Mouse (Mus musculus) gonadal fat pad, adult 2 months (tissue): ENCODE results near the gene Gtf2f2. TPM values are rescaled to one million over a fixed set of nuclear protein-coding genes. Genes with fewer than 3 reads are reported as not detected.

ENCODE experiments used
- DNase-seq: peaks from one replicate; pipeline ENCODE4 v3.0.0-alpha.2; 2012; ENCODE audit warnings: low read depth
- polyA plus RNA-seq: library from polyadenylated mRNA; depleted of rRNA; stranded (reverse); fragments of >200 nt; gene quantifications from 2 replicates; pipeline ENCODE4 v1.2.3, GENCODE M21; 2012; rRNA removed

Gtf2f2 gene
- polyA plus RNA-seq, 1 experiment, result 3.1 TPM

DNA sequence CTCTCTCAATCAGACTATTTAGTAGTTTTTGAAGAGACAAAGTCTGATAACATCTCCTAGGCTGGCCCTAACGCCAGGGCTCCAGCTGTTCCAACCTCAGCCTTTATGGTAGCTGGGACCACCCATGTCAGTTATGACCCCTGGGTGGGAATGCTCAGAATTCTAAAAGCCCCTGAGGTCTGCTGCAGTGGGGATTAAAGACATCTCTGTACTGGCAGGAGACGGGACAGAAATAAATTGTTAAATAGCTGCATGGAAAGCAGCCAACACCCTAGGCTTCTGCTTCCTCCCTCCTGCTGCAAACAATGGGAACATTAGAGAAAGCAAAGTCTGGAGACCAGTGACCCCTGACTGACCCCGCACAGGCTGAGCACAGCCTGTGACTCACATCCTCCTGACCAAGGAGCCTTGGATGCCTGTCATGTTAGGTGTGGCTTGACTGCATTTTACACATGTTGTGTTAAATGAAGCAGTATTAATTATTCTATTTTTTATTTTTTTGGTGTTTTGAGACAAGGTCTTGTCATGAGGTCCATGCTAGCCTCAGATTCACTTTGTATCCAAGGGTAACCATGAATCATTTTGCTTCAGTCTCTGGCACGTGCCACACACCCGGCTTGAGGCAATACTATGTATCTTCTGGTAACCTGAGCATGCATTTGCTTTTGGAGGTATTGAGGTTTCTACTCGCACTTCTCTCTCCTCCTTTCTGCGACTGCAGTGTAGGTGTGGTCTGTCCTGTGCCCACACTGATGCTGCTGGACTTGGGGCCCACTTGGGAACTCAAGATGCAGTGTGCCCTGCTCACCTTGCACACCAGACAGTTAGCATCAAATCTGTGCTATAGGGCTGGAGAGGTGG lies 146.9 kb downstream of the Gtf2f2 start:
- DNase-seq, result no peak

DNA sequence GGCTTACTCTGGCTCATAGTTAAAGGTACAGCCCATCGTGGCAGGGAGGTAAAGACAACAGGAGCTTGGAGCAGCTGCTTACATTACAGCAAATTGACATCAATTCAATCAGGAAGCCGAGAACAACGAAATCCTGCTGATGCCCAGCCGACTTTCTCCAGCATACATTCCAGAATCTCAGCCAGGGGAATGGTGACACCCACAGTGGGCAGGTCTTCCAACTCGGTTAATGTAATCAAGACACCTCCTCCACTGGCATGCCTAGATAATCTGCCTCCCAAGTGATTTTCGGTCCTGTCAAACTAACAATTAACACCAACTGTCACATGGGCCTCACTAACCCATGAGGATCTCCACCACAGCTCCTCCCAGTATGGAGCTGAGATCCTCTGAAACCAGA lies 148.0 kb downstream of the Gtf2f2 start:
- DNase-seq, result no peak

DNA sequence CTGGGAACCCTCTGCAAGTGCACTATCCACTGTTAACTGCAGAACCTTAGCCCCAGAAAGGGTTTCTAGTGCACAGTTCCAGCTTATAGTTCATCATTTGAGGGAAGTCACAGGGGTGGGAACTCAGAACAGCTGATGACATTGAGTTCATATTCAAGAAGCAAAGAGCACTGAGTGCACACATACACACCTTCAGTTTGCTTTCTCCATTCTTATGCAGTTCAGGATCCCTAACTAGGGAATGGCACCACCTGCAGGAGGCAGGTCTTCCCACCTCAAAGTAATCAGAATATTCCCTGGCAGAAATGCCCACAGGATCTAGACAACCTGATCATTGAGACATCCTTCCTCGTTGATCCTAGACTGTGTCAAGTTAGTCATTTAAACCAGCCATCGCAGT lies 151.0 kb downstream of the Gtf2f2 start:
- DNase-seq, result no peak

DNA sequence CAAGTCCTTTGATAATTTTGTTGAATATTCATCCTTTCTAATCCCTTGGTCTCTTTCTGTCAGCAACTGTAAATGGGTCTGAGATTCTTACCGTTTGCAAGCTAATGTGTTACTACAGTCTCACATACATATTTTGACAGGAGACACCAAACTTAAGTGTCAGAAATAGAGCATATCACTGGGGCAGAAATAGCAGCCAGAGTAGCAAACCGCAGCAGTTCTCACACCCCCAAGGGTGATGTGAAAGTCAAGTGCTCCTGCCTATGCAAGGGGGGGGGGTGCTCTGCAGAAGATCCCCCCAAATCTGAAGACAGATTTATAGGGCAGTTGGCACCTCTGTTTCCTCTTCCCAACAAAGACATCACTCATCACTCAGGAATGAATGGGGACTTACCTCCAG lies 152.5 kb downstream of the Gtf2f2 start:
- no peak for DNase-seq

DNA sequence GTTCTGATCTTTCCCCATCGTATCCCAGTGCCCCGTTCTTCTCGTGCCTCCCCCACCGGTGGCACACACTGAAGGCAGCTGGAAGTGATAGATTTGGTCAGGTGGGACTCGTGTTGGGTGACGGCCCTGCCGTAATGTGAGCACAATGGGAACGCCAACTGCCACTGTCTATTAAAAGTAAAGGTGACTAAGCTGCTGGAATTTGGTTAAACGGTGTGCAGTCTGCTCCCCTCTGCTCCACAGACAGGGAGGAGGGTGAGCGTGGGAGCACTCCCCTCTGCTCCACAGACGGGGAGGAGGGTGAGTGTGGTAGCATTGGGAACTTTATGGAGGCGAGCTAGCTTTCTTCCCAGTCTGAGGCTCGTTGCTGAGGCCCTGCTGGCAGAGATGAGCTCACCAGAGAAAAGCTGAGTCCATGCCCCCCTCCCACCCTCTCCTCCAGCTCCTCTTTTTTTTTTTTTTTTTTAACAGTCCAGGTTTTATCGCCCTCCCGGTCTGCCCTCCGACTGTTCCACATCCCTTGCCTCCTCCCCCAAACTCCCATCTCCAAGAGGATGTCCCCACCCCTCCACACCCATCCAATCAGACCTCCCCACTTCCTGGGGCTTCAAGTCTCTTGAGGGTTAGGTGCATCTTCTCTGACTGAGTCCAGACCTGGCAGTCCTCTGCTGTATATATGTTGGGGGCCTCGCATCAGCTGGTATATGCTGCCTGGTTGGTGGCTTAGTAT lies 155.2 kb downstream of the Gtf2f2 start:
- no peak for DNase-seq

DNA sequence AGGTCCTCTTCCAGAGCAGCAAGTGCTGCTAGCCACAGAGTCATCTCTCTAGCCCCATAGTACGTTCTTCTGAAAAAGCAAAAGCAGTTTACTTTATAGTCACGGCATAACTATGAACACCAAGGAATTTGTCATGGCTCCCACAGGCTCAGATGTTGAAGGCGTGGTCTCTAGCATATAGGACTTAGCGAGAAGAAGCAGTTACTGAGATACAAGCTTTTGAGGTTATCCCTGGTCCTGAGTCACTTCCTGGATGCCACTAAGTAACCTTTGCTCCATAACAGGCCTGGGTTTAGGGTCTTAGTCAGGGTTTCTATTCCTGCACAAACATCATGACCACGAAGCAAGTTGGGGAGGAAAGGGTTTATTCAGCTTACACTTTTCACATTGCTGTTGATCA lies 158.6 kb downstream of the Gtf2f2 start:
- DNase-seq, result no peak

DNA sequence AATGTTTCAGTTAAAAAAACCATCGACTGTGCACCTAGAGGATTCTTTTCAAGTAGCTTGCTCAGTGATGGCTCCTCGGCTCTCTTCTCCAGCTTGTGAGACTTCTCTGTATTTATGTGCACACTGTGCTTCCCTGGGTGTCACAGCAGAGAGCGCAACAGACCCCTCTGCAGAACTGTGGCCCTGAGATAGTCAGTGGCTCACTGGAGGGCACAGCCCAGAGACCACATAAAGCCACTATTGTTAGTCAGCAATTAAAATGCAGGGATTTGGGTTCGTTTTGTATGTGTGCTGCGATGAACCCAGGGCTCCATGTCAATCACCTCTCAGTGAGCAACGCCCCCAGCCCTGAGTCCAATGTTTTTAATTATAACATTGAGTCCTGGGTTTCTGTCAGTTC lies 159.8 kb downstream of the Gtf2f2 start:
- no peak for DNase-seq

DNA sequence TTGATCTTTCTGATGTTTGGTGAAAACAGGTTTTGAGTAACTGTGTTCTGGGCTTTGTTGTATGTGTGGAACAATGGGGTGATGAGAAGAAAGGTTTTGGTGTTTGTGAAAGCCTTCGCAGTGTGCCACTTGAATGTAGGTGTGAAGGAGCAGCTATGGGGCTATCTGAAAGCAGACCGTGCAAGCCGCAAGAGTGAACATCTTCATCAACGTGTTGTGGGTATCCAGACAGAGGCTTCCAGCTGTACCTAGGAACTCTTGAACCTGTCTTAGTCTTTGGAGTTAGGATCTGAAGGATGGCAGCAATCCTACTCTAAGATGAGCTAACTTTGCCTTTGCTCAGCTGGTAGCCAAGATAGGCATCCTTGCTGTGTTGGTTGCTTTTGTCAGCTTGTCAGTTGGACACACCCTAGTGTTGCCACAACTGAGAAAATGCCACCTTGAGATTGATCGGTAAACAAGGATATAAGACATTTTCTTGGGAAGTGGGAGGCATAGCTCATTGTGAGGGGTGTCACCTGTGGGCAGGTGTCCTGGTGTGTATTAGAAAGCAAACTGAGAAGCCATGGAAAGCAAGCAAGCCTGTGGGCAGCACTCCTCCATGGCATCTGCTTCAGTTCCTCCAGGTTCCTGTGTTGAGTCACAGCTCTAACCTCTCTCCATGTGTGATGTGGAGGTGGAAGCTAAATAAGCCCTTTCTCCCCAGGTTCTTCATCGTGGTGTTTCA lies 160.7 kb downstream of the Gtf2f2 start:
- DNase-seq, result no peak

DNA sequence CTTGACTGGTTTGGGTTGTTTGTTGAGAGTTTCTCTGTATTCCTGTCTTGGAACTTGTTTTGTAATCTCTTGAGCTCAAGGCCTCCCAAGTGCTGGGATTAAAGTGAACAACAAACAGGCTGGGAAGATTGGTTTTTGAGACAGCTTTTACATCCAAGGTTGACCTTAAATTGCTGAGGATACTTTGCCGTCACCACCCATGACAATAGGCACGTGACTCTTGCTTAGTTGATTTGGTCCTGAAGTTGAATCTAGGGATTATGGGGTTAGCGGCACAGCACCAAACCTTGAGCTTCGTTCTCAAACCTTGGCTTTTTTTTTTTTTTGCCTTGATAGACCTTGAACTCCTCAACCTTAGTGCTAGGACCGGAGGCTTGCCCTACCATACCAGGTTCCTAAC lies 161.4 kb downstream of the Gtf2f2 start:
- no peak for DNase-seq

DNA sequence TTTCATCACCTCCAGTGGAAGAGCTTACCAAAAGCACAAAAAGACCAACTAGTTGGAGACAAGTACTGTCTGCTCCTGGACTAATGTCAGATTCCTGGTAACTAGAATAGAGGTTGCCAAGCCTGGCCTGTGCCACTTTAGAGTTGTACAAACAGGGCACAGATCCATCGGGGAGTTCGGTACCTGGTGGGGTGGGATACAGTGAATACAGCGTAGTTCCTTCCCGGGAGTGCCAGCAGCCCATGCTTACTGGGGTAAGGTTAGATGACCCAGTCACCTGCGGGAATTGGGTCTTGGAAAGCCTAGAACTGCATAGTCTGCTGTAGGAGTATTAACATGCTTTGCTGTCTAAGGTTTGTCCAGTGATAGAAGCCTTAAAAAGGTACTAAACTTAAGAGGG lies 162.2 kb downstream of the Gtf2f2 start:
- no peak for DNase-seq

DNA sequence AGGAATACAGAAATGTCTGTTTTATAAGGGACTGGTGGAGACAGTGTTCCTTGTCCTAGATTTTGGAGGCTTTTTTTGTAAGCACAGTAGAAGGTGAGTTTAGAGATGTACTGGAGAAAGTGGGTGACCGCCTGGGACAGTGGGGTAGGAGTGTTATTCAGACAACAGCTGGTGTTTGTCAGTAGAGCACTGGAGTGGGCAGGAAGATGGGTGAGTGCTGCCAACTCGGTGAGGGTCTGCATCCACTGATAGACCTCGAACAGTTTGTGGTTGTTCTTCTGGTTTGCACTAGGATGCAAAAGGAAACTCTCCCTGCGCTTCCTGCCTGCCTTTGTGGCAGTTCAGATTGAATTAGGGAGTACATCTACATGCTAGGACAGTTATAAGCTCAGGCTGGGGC lies 163.0 kb downstream of the Gtf2f2 start:
- DNase-seq, result no peak

Other genes starting within 250 kb of the Gtf2f2 start
- 16.2 and 23.0 TPM in 2 replicates for gene Slc25a30, start 223.8 kb downstream of the Gtf2f2 start, polyA plus RNA-seq
- 2,435 and 2,516 TPM in 2 replicates for gene Tpt1, start 165.8 kb downstream of the Gtf2f2 start, polyA plus RNA-seq
- gene Kctd4, start 55.9 kb downstream of the Gtf2f2 start, polyA plus RNA-seq, result not detected in 2 replicates
- 6.7 and 7.1 TPM in 2 replicates for gene Gpalpp1, start 99.9 kb upstream of the Gtf2f2 start, polyA plus RNA-seq
- 2.6 and 2.9 TPM in 2 replicates for gene Nufip1, start 100.0 kb upstream of the Gtf2f2 start, polyA plus RNA-seq